Mouse (Mus musculus) megakaryocyte, embryonic 14.5 days (primary cell): Measurements from ENCODE around the gene Rbms3.

ENCODE experiments used
- FLI1 ChIP-seq: IDR thresholded peaks from 2 replicates; pipeline ENCODE4 v1.6.1; 2012; ENCODE audit warnings: low read length, inconsistent platforms, mixed read lengths
- GATA1 ChIP-seq: IDR thresholded peaks from 3 replicates; pipeline ENCODE4 v1.6.1; 2012; ENCODE audit warnings: mixed read lengths, low read length, inconsistent platforms, borderline replicate concordance

GRCm38 (mm10) chr9:117251521-117252368 is 378.0 kb downstream of the Rbms3 start:
- TF ChIP-seq GATA1 (no peak), FLI1 (no peak)
